Mouse (Mus musculus): Measurements from ENCODE around the gene Fam160b1.

GRCm38 (mm10) chr19:57377043-57377703, 16.7 kb downstream of the Fam160b1 start:
- no peak for TF ChIP-seq CTCF (IDR thresholded peaks at IDR 0.05)
- TF ChIP-seq EP300 (IDR thresholded peaks at IDR 0.05) = no peak
